Mouse (Mus musculus) bone marrow, adult 2 months (tissue): ENCODE measurements at regions not wholly inside any gene's neighbourhood (a gene's known extent, or its start where the extent isn't known, plus 50 kb on each side); places are given as distances from the start of the nearest gene placed in this dataset.

Experiments
- H3K27ac ChIP-seq: fragments of 200-500 bp; 2 replicates; pipeline ENCODE4 v1.5.1; 2012; ENCODE audit warnings: low read depth, mild to moderate bottlenecking, control low read depth, inconsistent platforms, low read length; ENCODE audit not compliant: control insufficient read depth, poor library complexity, insufficient read depth
- H3K4me1 ChIP-seq: fragments of 200-500 bp; 2 replicates; pipeline ENCODE4 v1.6.1; 2011; ENCODE audit warnings: low read length; ENCODE audit not compliant: control insufficient read depth, insufficient read depth
- H3K4me3 ChIP-seq: fragments of 200-500 bp; replicated peaks from 2 replicates; pipeline ENCODE3; 2011; ENCODE audit warnings: mild to moderate bottlenecking, low read depth, low read length, control low read depth; ENCODE audit not compliant: control insufficient read depth
- CTCF ChIP-seq: fragments of 200-500 bp; IDR thresholded peaks from 2 replicates; pipeline ENCODE4 v1.5.1; 2011; ENCODE audit warnings: low read length, control low read depth; ENCODE audit not compliant: control insufficient read depth, insufficient read depth
- POLR2A ChIP-seq: fragments of 200-500 bp; IDR thresholded peaks from 2 replicates; pipeline ENCODE4 v1.6.1; 2011; ENCODE audit warnings: low read depth, mild to moderate bottlenecking, control low read depth, low read length, borderline replicate concordance; ENCODE audit not compliant: control insufficient read depth
- WGBS: fragments of 180-500 bp; shearing (Covaris S2); methylation state at CpG from one replicate; pipeline ENCODE4 v1.1.7; 2018; 5-methylcytosine and 5-hydroxymethylcytosine counted together

- no peak for TF ChIP-seq CTCF
- TF ChIP-seq POLR2A, result no peak
- H3K4me1 ChIP-seq, result peaks cover 5% of the 10 kb centered on the region; the same call in 1 of the 2 replicates
- 45% methylated on average over 5 of the region's 5 CpGs for WGBS
- peak overlapping the region; percentile 7; the same call in 1 of the 2 replicates for H3K27ac ChIP-seq
- H3K4me3 ChIP-seq, result no peak overlapping the region
Observed at GRCm38 (mm10) chr5:136640871-136641619, 51.9 kb upstream of the Myl10 start.

GRCm38 (mm10) chr5:136642208-136642607, 50.7 kb upstream of the Myl10 start:
- H3K27ac ChIP-seq, result peak overlapping the region; percentile 40
- TF ChIP-seq CTCF (no peak), POLR2A (no peak)
- peaks cover 5% of the 10 kb centered on the region; the same call in 1 of the 2 replicates for H3K4me1 ChIP-seq
- WGBS, result 42% methylated on average over 13 of the region's 13 CpGs
- H3K4me3 ChIP-seq, result no peak overlapping the region
